In genomic region chr15:85835335-85835734, GRCm38 (mm10) we compare ENCODE assay signal across 20 mouse cellular contexts. TPM values are rescaled to one million over a fixed set of nuclear protein-coding genes. Genes with fewer than 3 reads are reported as not detected.
DNase-seq lines count a peak whose midpoint lies in the region; ATAC-seq and TF ChIP-seq lines count a peak whose summit lies in the region.
"Had no signal": no experiment of that assay in that cellular context is flagged by ENCODE, and none has a peak within 500 bp of the region (broad histone marks: within the 10 kb centered on the region; RNA-seq: fewer than 3 reads in every experiment).

No protein-coding gene starts in this region.

- H3K36me3 ChIP-seq in intestine, postnatal 0 days (ENCODE audit: control insufficient read depth, insufficient read depth), result peaks cover 8% of the 10 kb centered on the region; the same call in 1 of the 2 replicates
- H3K36me3 ChIP-seq in intestine, embryonic 15.5 days, result no peaks in the 10 kb centered on the region
- no peaks in the 10 kb centered on the region for H3K36me3 ChIP-seq in midbrain, embryonic 11.5 days (ENCODE audit: control insufficient read depth, insufficient read depth, low read length)
- H3K36me3 ChIP-seq in midbrain, embryonic 15.5 days (replicated peaks), result no peaks in the 10 kb centered on the region
- peaks cover 24% of the 10 kb centered on the region for H3K36me3 ChIP-seq in G1E (replicated peaks)
- H3K36me3 ChIP-seq: embryonic facial prominence, embryonic 10.5 days; forebrain, embryonic 10.5 days; heart, embryonic 15.5 days; limb, embryonic 10.5 days; lung, embryonic 15.5 days; stomach, embryonic 15.5 days had no signal

- ATAC-seq in intestine, postnatal 0 days, result no peak
- no peak for ATAC-seq in intestine, embryonic 15.5 days
- ATAC-seq in midbrain, embryonic 11.5 days (ENCODE audit: low FRiP score), result no peak
- ATAC-seq in midbrain, embryonic 15.5 days (replicated peaks), result no peak
- ATAC-seq in G1E (ENCODE audit: extremely low read depth, insufficient number of reproducible peaks, low FRiP score, poor library complexity, severe bottlenecking), result no peak

- H3K27ac ChIP-seq in intestine, postnatal 0 days (ENCODE audit: low read depth, low read length), result no peak overlapping the region
- H3K27ac ChIP-seq in intestine, embryonic 15.5 days, result no peak overlapping the region
- no peak overlapping the region for H3K27ac ChIP-seq in midbrain, embryonic 11.5 days (ENCODE audit: low read depth, low read length)
- no peak overlapping the region for H3K27ac ChIP-seq in midbrain, embryonic 15.5 days
- H3K27ac ChIP-seq: embryonic facial prominence, embryonic 10.5 days; forebrain, embryonic 10.5 days; heart, embryonic 15.5 days; limb, embryonic 10.5 days; lung, embryonic 15.5 days; neural tube, embryonic 15.5 days; stomach, embryonic 15.5 days had no signal

- WGBS in intestine, postnatal 0 days, result 72% methylated on average over 3 of the region's 3 CpGs
- WGBS in intestine, embryonic 15.5 days, result 54% methylated on average over 3 of the region's 3 CpGs
- WGBS in midbrain, embryonic 11.5 days, result 77% methylated on average over 3 of the region's 3 CpGs
- WGBS in midbrain, embryonic 15.5 days, result 63% methylated on average over 3 of the region's 3 CpGs

- peak; percentile 53 for TF ChIP-seq CTCF in intestine, postnatal 0 days (IDR thresholded peaks at IDR 0.05; ENCODE audit: low read depth)
- 0 out of 2 replicates have a peak, but pooled peaks have one; percentile 5 for TF ChIP-seq CTCF in G1E (IDR thresholded peaks at IDR 0.05; ENCODE audit: low read depth, low read length)

- no peaks in the 10 kb centered on the region for H3K9me3 ChIP-seq in intestine, postnatal 0 days (ENCODE audit: control insufficient read depth)
- no peaks in the 10 kb centered on the region for H3K9me3 ChIP-seq in intestine, embryonic 15.5 days
- no peaks in the 10 kb centered on the region for H3K9me3 ChIP-seq in midbrain, embryonic 11.5 days (ENCODE audit: control insufficient read depth, low read length)
- no peaks in the 10 kb centered on the region for H3K9me3 ChIP-seq in midbrain, embryonic 15.5 days
- H3K9me3 ChIP-seq in G1E (replicated peaks), result no peaks in the 10 kb centered on the region
- H3K9me3 ChIP-seq: embryonic facial prominence, embryonic 10.5 days; forebrain, embryonic 10.5 days; heart, embryonic 15.5 days; limb, embryonic 10.5 days; lung, embryonic 15.5 days; neural tube, embryonic 15.5 days; stomach, embryonic 15.5 days had no signal

- peak; percentile 49 for DNase-seq in midbrain, embryonic 11.5 days (ENCODE audit: low spot score, missing footprints)
- no peak for DNase-seq in G1E (ENCODE audit: low spot score)
- peak; percentile 41 for DNase-seq in naive thymus-derived CD4-positive, alpha-beta T cell, adult 2 months (ENCODE audit: low read depth)
- DNase-seq in frontal cortex, postnatal 14 days (ENCODE audit: low spot score in 2 of 2), result no peak
- no peak for DNase-seq in spleen, postnatal 36 days (ENCODE audit: low spot score in 2 of 2)
- DNase-seq: adrenal gland, postnatal 14 days; cerebellum, adult 11 months; gastrocnemius, postnatal 10 days; midbrain, embryonic 14.5 days; right cerebral cortex, postnatal 25 days had no signal

- H3K4me3 ChIP-seq in intestine, postnatal 0 days (ENCODE audit: low read depth, low read length), result no peak overlapping the region
- no peak overlapping the region for H3K4me3 ChIP-seq in intestine, embryonic 15.5 days (replicated peaks)
- H3K4me3 ChIP-seq in midbrain, embryonic 11.5 days (ENCODE audit: low read depth, low read length), result no peak overlapping the region
- H3K4me3 ChIP-seq in midbrain, embryonic 15.5 days, result no peak overlapping the region
- H3K4me3 ChIP-seq in G1E (ENCODE audit: low read depth, low read length), result no peak overlapping the region
- H3K4me3 ChIP-seq: embryonic facial prominence, embryonic 10.5 days; forebrain, embryonic 10.5 days; heart, embryonic 15.5 days; limb, embryonic 10.5 days; lung, embryonic 15.5 days; neural tube, embryonic 15.5 days; stomach, embryonic 15.5 days had no signal

- H3K27me3 ChIP-seq in intestine, postnatal 0 days (replicated peaks; ENCODE audit: control insufficient read depth, insufficient read depth, low read length), result no peaks in the 10 kb centered on the region
- H3K27me3 ChIP-seq in intestine, embryonic 15.5 days (replicated peaks), result no peaks in the 10 kb centered on the region
- no peaks in the 10 kb centered on the region for H3K27me3 ChIP-seq in midbrain, embryonic 11.5 days (ENCODE audit: control insufficient read depth, insufficient read depth, low read length)
- H3K27me3 ChIP-seq in midbrain, embryonic 15.5 days (replicated peaks), result no peaks in the 10 kb centered on the region
- no peaks in the 10 kb centered on the region; the same call in 1 of the 2 replicates for H3K27me3 ChIP-seq in G1E (ENCODE audit: insufficient read depth, low read length)
- H3K27me3 ChIP-seq: heart, embryonic 15.5 days; lung, embryonic 15.5 days; neural tube, embryonic 15.5 days; stomach, embryonic 15.5 days had no signal

- H3K9ac ChIP-seq in intestine, postnatal 0 days (ENCODE audit: low read depth, low read length), result no peak overlapping the region
- no peak overlapping the region for H3K9ac ChIP-seq in intestine, embryonic 15.5 days
- no peak overlapping the region for H3K9ac ChIP-seq in midbrain, embryonic 11.5 days (ENCODE audit: low read length)
- H3K9ac ChIP-seq in midbrain, embryonic 15.5 days, result no peak overlapping the region
- H3K9ac ChIP-seq: heart, embryonic 15.5 days; lung, embryonic 15.5 days; neural tube, embryonic 15.5 days; stomach, embryonic 15.5 days had no signal

- 0 out of 2 replicates have a peak, but pooled peaks cover 4% of the 10 kb centered on the region for H3K4me1 ChIP-seq in intestine, postnatal 0 days (replicated peaks; ENCODE audit: control insufficient read depth, insufficient read depth, low read length)
- peaks cover 7% of the 10 kb centered on the region; the same call in 1 of the 2 replicates for H3K4me1 ChIP-seq in intestine, embryonic 15.5 days (replicated peaks)
- H3K4me1 ChIP-seq in midbrain, embryonic 11.5 days (ENCODE audit: control insufficient read depth, insufficient read depth, low read length), result peaks cover 3% of the 10 kb centered on the region
- peaks cover 12% of the 10 kb centered on the region for H3K4me1 ChIP-seq in midbrain, embryonic 15.5 days
- H3K4me1 ChIP-seq in G1E (ENCODE audit: insufficient read depth, low read depth, low read length), result peaks cover 24% of the 10 kb centered on the region

- H3K4me2 ChIP-seq in intestine, postnatal 0 days (replicated peaks; ENCODE audit: low read depth), result no peak overlapping the region
- H3K4me2 ChIP-seq in intestine, embryonic 15.5 days (replicated peaks), result no peak overlapping the region
- no peak overlapping the region for H3K4me2 ChIP-seq in midbrain, embryonic 11.5 days
- no peak overlapping the region for H3K4me2 ChIP-seq in midbrain, embryonic 15.5 days
- H3K4me2 ChIP-seq: heart, embryonic 15.5 days; lung, embryonic 15.5 days; neural tube, embryonic 15.5 days; stomach, embryonic 15.5 days had no signal

RNA-seq across cellular contexts. Expression of gene Ttc38, which starts 3.2 kb away (rescaled TPM):
- 8.6 and 10.4 TPM in 2 replicates for polyA plus RNA-seq in intestine, postnatal 0 days (2015; fragmentation: Nextera tagmentation; extraction: Ambion mirVana)
- polyA plus RNA-seq in intestine, embryonic 15.5 days (2015; fragmentation: Nextera tagmentation; extraction: Ambion mirVana), result 8.5 and 10.0 TPM in 2 replicates
- 1.9 and 2.4 TPM in 2 replicates for polyA plus RNA-seq in midbrain, embryonic 11.5 days (2014; fragmentation: Nextera tagmentation; extraction: Ambion mirVana)
- polyA plus RNA-seq in midbrain, embryonic 15.5 days (2015; fragmentation: Nextera tagmentation; extraction: Ambion mirVana), result 3.3 and 3.6 TPM in 2 replicates
- 1.6 and 1.7 TPM in 2 replicates for total RNA-seq in G1E (2014; fragmentation: Nextera tagmentation)
- total RNA-seq in G1E (2017), result 3.2 and 5.2 TPM in 2 replicates
- polyA plus RNA-seq in G1E (2012), result 1.5 and 2.3 TPM in 2 replicates

RNA-seq across cellular contexts. Expression of gene Pkdrej, which starts 13.8 kb away (rescaled TPM):
- 0.07 and 0.12 TPM in 2 replicates for polyA plus RNA-seq in intestine, postnatal 0 days (2015; fragmentation: Nextera tagmentation; extraction: Ambion mirVana)
- polyA plus RNA-seq in intestine, embryonic 15.5 days (2015; fragmentation: Nextera tagmentation; extraction: Ambion mirVana), result 0.20 and 0.24 TPM in 2 replicates
- polyA plus RNA-seq in midbrain, embryonic 11.5 days (2014; fragmentation: Nextera tagmentation; extraction: Ambion mirVana), result 0.07 and 0.15 TPM in 2 replicates
- 0.05 and 0.10 TPM in 2 replicates for polyA plus RNA-seq in midbrain, embryonic 15.5 days (2015; fragmentation: Nextera tagmentation; extraction: Ambion mirVana)
- total RNA-seq in G1E (2014; fragmentation: Nextera tagmentation) (not detected in 2 replicates), G1E (2017) (0.06 and 0.11 TPM in 2 replicates)
- polyA plus RNA-seq in G1E (2012), result not detected in 2 replicates

RNA-seq across cellular contexts. Expression of gene Cdpf1, which starts 23.8 kb away (rescaled TPM):
- 48.6 and 49.9 TPM in 2 replicates for polyA plus RNA-seq in intestine, postnatal 0 days (2015; fragmentation: Nextera tagmentation; extraction: Ambion mirVana)
- 48.8 and 59.4 TPM in 2 replicates for polyA plus RNA-seq in intestine, embryonic 15.5 days (2015; fragmentation: Nextera tagmentation; extraction: Ambion mirVana)
- 18.1 and 21.8 TPM in 2 replicates for polyA plus RNA-seq in midbrain, embryonic 11.5 days (2014; fragmentation: Nextera tagmentation; extraction: Ambion mirVana)
- 21.3 and 25.6 TPM in 2 replicates for polyA plus RNA-seq in midbrain, embryonic 15.5 days (2015; fragmentation: Nextera tagmentation; extraction: Ambion mirVana)
- total RNA-seq in G1E (2014; fragmentation: Nextera tagmentation), result 9.7 and 14.7 TPM in 2 replicates
- total RNA-seq in G1E (2017), result 10.9 and 11.6 TPM in 2 replicates
- polyA plus RNA-seq in G1E (2012), result 7.2 and 14.7 TPM in 2 replicates

RNA-seq across cellular contexts. Expression of gene Gtse1, which starts 24.2 kb away (rescaled TPM):
- polyA plus RNA-seq in intestine, postnatal 0 days (2015; fragmentation: Nextera tagmentation; extraction: Ambion mirVana), result 4.2 and 4.6 TPM in 2 replicates
- polyA plus RNA-seq in intestine, embryonic 15.5 days (2015; fragmentation: Nextera tagmentation; extraction: Ambion mirVana), result 22.8 and 23.5 TPM in 2 replicates
- 38.6 and 43.7 TPM in 2 replicates for polyA plus RNA-seq in midbrain, embryonic 11.5 days (2014; fragmentation: Nextera tagmentation; extraction: Ambion mirVana)
- 4.2 and 5.3 TPM in 2 replicates for polyA plus RNA-seq in midbrain, embryonic 15.5 days (2015; fragmentation: Nextera tagmentation; extraction: Ambion mirVana)
- total RNA-seq in G1E (2014; fragmentation: Nextera tagmentation), result 50.6 and 54.3 TPM in 2 replicates
- total RNA-seq in G1E (2017), result 26.3 TPM in 2 replicates
- polyA plus RNA-seq in G1E (2012), result 92.1 and 99.4 TPM in 2 replicates

RNA-seq across cellular contexts. Expression of gene Trmu, which starts 43.8 kb away (rescaled TPM):
- 13.6 and 14.4 TPM in 2 replicates for polyA plus RNA-seq in intestine, postnatal 0 days (2015; fragmentation: Nextera tagmentation; extraction: Ambion mirVana)
- 34.2 and 35.8 TPM in 2 replicates for polyA plus RNA-seq in intestine, embryonic 15.5 days (2015; fragmentation: Nextera tagmentation; extraction: Ambion mirVana)
- 29.9 and 33.5 TPM in 2 replicates for polyA plus RNA-seq in midbrain, embryonic 11.5 days (2014; fragmentation: Nextera tagmentation; extraction: Ambion mirVana)
- 58.8 and 63.4 TPM in 2 replicates for polyA plus RNA-seq in midbrain, embryonic 15.5 days (2015; fragmentation: Nextera tagmentation; extraction: Ambion mirVana)
- 10.6 and 21.2 TPM in 2 replicates for total RNA-seq in G1E (2014; fragmentation: Nextera tagmentation)
- 28.6 and 30.5 TPM in 2 replicates for total RNA-seq in G1E (2017)
- 41.1 TPM in 2 replicates for polyA plus RNA-seq in G1E (2012)

Comparison
In these comparisons a context has a peak if more than half of its experiments do, and no peak if none do; other contexts are left out.
1. DNase-seq: peak in midbrain, embryonic 11.5 days (single experiment) and naive thymus-derived CD4-positive, alpha-beta T cell, adult 2 months (single experiment); none in G1E (single experiment), frontal cortex, postnatal 14 days (0 of 2) and spleen, postnatal 36 days (0 of 2).